In the genomic region with DNA sequence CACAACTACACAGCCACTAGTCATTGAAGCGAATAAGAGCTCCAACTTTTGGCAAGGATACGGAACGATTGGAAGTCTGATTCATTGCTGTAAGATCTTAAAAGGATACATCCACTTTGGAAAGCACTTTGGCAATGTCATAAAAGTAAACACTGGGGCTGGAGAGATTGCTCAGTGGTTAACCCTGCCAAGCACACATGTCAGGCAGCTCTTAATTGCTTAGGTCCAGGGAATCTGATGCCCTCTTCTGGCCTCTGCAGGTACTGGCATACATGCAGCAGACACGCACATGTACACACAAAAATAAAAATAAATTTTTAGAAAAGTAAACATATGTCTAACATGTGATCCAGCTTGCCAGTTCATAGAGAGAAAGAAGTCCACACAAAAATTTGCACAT, we compare ENCODE assay signal across 18 mouse cellular contexts.
A peak's percentile ranks its signal among the peaks of the same experiment; 100 is the strongest.
DNase-seq lines count a peak whose midpoint lies in the region; ATAC-seq lines count a peak whose summit lies in the region.
"Had no signal": no experiment of that assay in that cellular context is flagged by ENCODE, and none has a peak within 500 bp of the region (broad histone marks: within the 10 kb centered on the region; RNA-seq: fewer than 3 reads in every experiment).

No protein-coding gene starts in this region.

- peak; percentile 9 for DNase-seq in embryo, embryonic 10 days (ENCODE audit: low spot score)
- DNase-seq in embryo, embryonic 9.5 days (ENCODE audit: extremely low spot score) = no peak
- DNase-seq in kidney, postnatal 10 days = peak; percentile 5
- no peak for DNase-seq in kidney, postnatal 14 days
- DNase-seq in 3T3-L1 (ENCODE audit: low read depth, low spot score) (peak; percentile 10), NIH3T3 (ENCODE audit: low read depth) (peak; percentile 5)
- no peak for DNase-seq in adrenal gland, adult 18-20 months (ENCODE audit: low spot score in 2 of 2)
- DNase-seq: B cell, adult 2 months; cerebellum, adult 2 months; embryo, embryonic 11 days; gastrocnemius, postnatal 25 days; heart, postnatal 4 days; left cerebral cortex, postnatal 4 days; lung, postnatal 4 days; right cerebral cortex, adult 18-20 months; spleen, adult 18-20 months had no signal

- no peak for ATAC-seq in megakaryocyte-erythroid progenitor cell, adult 5-6 weeks (replicated peaks; ENCODE audit: low FRiP score, low TSS enrichment, poor library complexity, severe bottlenecking)
- ATAC-seq: forebrain, embryonic 13.5 days had no signal

Comparison
In these comparisons a context has a peak if more than half of its experiments do, and no peak if none do; other contexts are left out.
1. DNase-seq: peak in embryo, embryonic 10 days (single experiment), kidney, postnatal 10 days (single experiment), 3T3-L1 (single experiment) and NIH3T3 (single experiment); none in embryo, embryonic 9.5 days (single experiment), kidney, postnatal 14 days (single experiment) and adrenal gland, adult 18-20 months (0 of 2).